Mouse (Mus musculus) c-Kit-positive CD71-positive TER-119-positive erythroid progenitor cells, embryonic 14.5 days (primary cell): ENCODE measurements around the gene Dmrtc1c2.
"Not testable (repeated sequence)": the region's sequence is repeated elsewhere in the genome, so short reads cannot be mapped to it uniquely, and the experiment has no call there.

Experiments used
- DNase-seq: peaks from one replicate; pipeline ENCODE4 v3.0.0-alpha.2; 2013; ENCODE audit warnings: low spot score

The Dmrtc1c2 gene

GRCm38 (mm10) chrX:102854516-102854915 lies at the start of gene Dmrtc1c2:
TSS of gene Dmrtc1c2 (minus strand) at chrX:102854616.
- DNase-seq: not testable (repeated sequence)

GRCm38 (mm10) chrX:102867871-102868270 lies 13.5 kb upstream of the Dmrtc1c2 start, which contains the start of gene 1700031F05Rik:
TSS of gene 1700031F05Rik (minus strand) at chrX:102867971.
- DNase-seq: no peak

DNA sequence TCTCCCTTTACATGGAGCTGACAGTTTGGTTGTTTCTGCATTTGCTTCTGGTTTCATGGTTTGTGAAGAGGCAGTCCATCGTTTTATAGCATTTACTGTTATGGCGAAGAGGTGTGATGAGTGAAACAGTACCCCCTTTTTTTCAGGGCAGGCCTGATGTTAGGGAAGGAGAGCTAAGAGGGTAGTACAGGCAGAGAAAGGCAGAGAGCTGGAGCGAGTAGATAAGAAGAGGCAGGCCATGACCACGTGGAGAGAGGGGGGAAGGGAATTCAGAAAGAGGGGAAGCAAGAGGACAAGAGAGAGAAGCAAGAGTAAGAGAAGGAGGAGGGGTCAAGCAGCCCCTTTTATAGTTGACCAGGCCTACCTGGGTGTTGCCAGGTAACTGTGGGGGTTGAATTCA lies 42.1 kb downstream of the Dmrtc1c2 start:
- DNase-seq: no peak

GRCm38 (mm10) chrX:102802663-102803062 lies 51.8 kb downstream of the Dmrtc1c2 start, which contains the start of gene Dmrtc1c1:
TSS of gene Dmrtc1c1 (plus strand) at chrX:102802963.
- DNase-seq: not testable (repeated sequence)
